Mouse (Mus musculus) skeletal muscle tissue, adult 2 months (tissue): ENCODE measurements around the gene Galnt3.
A peak's percentile ranks its signal among the peaks of the same experiment; 100 is the strongest.

ENCODE experiments used
- DNase-seq: peaks from one replicate; pipeline ENCODE4 v3.0.0-alpha.2; 2012; ENCODE audit warnings: low read depth, low spot score

Gene Galnt3

DNA sequence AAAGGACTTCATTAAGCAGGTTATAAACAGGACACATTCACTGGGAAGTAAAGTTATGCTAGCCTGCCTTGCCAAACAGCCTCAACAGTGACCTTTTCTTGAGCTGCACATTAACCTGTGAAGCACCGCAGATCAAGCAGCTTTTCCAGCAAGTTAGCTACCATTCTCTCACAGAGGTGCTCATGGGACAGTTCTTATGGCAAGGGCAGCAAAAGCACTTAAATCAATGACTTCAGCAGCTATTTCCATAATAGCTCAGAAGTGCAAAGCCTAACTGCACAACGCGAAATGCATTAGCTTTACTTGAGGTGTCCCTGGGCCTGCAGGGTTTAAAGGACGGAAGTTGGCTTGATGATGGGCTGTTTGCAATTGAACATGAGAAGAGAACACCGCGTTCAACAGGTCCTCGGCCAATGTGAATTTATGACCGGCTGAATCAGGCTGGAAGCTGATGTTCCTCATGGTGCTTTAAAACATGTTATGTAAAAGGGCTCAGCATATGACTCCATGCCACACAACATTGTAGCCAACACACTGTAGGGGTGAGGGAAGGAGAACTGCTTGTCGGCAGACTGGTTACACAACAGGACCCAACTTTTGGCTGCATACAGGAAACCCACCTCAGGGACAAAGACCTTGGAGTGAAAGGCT, 16.8 kb downstream of the Galnt3 start:
- peak; percentile 72 for DNase-seq

DNA sequence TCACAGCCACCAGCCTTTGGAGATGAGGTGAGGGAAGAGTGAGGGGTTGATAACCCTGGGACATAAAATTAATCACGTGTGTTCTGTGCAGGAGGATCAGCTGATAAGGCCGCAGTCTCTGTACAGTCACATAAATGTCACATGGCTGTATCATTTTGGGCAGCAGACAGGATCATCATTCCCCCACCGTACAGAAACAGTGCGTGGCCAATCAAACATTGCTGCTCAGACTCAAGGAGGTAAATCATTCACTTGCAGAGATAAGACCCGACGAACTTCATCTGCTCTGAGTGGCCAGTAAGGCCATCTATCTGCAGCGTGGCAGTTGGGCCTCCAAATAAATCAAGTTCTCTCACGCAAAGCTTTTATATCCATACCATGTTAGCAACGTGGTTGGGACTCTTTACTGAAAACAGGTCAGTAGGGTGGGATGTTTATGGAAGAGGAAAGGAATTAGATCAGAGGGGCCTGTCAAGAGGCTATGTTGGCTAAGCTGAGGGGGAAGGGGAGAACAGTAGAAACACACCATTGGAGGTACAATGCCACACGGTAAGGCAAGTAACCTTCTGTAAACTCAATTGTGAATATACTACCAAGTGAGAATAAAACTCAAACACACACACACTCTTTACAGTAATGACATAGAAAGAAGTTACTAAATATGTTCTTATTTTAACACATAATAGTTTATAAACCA, 20.9 kb downstream of the Galnt3 start:
- DNase-seq, result no peak

DNA sequence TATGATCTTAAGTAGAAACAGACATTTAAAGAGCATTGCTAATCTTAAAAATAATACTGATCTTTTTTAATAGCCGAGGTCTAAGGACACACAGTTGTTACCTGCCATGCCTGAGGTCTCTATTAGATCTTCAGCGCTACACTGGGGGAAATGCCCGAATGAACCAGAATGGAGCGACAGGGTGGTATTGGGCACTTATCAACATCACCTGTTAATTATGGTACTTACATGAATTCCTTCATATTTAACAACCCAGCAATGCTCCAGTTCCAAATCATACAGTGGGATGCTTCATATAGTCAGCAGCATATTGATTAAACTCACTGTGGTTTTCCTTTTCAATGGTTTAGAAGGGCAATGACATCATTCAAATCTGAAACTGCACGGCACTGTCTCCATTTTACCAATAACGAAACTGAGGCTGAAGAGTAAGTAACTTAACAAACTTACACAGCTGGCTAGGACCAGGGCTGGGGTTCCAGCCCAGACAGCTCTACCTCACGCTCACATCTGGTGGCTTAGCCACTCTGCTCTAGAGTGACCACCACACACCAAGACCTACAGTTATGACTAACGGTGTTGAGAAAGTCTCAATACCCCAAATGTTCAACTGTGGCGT, 23.0 kb downstream of the Galnt3 start:
- no peak for DNase-seq

- DNase-seq, result no peak
These were observed 24.0 kb downstream of the Galnt3 start for GRCm38 (mm10) chr2:66100671-66101351.

GRCm38 (mm10) chr2:66100239-66100638, 24.6 kb downstream of the Galnt3 start:
- DNase-seq, result no peak

GRCm38 (mm10) chr2:66094622-66095181, 30.1 kb downstream of the Galnt3 start:
- no peak for DNase-seq

DNA sequence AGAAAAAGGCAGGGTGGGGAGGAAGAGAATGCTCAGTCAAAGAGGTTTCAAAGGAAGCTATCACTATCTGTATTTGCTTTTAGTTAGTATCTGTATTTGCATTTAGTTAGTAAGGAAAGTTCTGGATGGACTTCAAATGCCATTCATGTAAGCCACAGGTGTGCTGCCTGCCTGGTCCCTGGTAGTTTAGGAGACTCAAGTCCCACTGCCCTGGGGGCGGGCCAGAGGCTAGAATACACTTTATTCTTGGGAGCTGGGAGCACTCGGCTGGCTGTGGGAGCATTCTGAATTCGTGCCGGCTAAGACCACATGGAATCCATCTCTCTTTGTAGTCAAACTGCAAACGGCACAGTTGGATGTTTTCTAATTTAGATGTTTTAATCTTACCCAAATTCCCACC, 33.5 kb downstream of the Galnt3 start:
- DNase-seq, result no peak

DNA sequence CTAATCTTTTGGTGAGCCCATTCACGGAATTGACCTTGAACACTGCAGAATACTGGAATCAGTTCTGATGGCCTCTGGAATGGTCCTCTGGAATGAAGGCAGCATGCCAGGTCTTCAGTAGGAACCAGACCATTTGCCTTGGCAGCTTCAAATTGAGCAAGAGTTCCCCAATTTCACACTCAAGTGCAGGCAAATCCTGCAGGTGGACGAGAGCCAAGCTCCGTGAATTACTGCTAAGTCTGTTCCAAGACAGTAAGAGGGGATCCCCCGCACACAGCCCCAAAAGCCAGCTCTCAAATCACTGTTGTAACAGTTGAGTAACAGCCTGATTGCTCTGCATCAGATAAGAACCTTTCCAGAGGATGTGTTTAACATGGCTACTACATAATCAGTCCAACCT, 42.9 kb downstream of the Galnt3 start:
- DNase-seq, result peak; percentile 2

DNA sequence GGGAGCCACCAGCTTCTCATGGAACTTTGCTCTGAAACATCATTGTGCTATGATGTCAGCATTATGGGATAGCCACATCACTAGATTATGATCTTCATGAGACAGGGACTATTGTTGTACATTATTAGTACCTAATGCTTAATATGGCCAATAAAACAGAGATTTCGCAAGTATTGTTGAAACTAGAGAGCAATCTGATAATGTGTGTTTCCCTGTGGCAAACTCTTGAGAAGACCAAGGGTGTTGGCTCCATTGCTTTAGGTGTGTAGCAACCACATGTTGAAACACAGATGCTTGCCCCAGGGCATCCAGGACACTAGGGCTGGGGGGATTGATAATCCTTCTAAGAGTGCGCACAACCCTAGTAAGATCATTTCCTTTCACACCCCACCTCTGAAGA, 44.1 kb downstream of the Galnt3 start:
- no peak for DNase-seq

DNA sequence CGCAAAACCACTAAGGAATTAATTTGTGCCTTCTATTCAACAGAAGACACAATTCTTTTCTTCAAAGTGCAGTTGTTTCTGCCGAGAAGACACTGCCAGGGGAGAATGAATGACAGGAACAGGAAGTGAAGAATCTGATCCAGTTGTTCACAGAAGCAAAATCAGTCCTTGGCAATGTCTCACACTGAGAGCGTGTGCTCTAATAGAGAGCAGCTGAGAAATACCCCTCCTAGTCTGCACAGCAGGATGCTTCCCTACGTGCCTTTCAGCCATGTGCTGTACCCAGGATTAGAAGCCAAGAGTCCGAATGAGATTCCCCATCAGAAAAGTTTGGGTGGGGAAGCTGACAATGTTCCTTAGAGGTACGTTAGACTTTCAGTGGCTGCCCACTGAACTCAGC, 55.3 kb downstream of the Galnt3 start:
- DNase-seq, result no peak

DNA sequence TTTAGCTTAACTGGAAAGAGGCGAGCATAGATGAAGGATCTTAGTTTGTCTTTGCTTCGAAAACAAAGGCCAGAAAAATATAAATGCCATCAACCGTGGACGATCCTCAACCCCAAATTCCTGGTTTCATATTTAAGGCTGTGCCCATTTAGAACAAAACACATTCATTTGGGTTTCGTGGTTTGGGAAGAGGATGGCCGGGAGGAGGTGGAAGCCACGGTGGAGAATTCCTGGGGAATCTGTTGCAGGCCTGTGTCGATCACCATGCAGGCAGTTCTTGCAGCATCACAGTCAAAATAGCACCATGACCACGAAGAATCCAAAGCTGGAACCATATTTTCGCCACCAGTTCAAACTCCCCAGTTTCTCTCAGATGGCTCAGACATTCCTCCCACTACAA, 61.5 kb downstream of the Galnt3 start:
- DNase-seq, result no peak

DNA sequence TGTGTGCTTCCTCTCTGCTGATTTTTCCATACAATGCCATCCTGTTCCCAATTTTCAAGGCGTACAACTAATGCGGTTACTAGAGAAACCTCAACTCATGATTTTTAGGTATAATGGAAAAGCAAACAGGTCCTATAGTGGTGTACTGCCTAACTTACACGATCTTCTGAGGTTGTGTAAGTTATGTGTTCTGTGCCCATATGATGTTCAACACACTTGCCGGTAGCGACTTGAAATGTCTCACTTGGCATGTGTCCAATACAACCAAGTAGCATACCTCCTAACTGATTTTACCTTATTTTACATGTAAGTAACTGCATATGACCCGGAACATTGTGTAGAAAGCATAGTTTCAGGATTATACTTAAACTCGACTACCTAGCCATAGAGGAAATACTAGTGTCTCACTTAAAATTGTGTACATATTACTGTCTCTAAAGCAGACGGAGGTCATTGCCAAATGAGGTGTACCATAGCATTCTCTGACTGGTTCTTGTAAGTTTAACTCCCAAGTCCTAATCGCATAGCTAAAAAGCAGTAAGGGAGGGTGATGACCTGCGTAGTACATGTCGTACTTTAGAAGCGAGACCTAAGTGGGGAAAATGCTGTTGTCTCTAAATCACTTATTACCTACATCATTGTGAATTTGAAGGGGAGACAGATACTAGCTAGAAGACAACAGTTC, 80.2 kb downstream of the Galnt3 start:
- no peak for DNase-seq

DNA sequence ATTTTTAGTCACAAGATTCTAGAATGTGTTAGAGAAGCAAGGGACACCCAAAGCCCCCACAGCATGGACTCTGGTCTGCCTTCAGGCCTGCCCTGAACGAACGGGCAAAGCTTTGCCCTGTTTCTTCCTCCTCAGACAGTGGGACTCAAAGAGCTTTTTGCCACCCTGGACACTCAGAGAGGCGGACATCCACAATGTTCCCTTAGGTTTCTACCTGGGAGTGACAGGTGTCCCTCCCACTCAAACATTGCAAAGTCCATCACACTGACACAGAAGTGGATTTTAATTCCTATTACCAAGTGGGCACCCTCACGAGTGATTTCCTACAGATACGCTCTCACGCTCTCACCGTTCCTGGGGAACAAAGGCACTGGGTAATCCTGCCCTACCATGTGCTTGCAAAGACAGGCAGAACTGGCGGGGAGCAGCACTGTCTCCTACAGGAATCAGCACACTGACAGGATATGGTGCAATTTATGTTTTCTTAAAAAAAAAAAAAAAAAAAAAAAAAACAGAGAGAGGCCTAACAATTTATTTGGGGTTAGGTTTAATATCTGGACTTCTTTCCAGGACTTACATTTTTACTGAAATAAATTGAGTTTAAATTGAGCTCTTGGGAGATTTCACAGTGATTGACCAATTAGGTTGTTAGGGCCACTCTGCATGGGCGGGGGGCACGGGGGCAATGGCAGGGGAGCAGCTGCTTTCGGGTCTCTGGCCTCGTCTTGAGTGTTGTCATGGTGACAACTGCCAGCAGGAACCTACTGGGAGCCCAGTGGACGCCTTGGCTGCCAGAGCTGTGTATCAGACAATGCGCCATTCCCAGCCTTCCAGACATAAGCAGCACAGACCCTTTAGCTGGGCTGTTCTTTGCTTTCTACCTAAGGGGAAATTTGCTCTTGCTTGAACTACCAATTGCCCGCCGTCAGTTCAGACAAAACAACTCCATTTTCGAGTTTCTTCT, 81.1 kb downstream of the Galnt3 start:
- DNase-seq, result no peak

DNA sequence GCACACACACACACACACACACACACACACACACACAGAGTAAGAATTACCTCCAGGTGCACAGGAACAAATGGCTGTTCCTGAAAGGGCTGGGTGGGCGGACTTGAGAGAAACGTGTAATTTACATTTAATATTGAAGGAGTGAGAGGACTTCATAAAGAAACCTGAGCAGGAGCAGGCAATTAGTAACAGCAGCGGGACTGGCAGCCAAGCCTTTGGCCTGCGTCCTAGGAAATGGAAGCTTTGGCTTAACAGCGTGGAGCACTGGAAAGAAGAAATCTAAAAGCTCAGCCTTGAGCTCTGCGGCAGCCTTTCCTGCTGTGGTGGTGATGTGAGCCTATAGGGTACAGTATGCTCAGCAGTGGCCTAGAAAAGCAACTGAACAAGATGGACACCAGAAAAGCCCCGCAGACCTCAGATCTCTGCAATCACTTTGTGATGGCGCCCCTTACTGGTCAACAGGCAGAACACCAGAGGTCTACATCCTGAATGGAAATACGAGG, 82.8 kb downstream of the Galnt3 start:
- DNase-seq, result no peak

DNA sequence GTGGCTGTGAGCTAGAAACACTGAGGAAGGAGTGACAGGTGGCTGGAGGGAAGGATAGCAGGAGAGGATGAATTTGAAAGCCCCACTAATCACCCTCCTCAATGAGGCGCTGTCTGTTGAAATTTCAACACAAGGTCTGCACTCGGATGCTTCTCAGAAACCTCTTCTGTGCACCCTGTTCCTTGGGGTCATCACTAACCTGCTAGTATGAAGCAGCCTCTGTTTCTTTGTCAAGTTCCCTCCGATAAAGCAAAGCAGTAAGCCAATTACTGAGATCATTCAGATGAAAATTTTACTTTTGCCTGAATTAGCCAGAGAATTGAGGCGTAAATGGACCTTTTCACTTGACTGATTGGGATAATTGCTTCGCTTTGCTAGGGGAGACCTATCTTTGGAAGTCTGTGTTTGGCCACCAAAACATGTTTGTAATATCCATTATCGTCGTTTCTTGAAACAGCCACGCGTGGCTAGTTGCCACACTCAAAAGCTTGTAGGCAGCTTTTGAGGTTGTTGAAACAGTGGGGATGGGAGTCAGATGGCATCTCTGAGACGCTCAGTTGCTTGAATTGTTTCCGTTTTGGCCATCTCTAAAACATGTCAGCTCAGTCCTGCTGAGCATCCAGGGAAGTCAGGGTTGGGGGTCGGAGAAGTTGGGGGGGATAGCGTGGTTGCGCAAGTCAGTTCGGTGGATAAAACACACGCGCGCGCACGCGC, 83.4 kb downstream of the Galnt3 start:
- no peak for DNase-seq

- no peak for DNase-seq
These were observed 84.2 kb downstream of the Galnt3 start for GRCm38 (mm10) chr2:66040611-66041010.

DNA sequence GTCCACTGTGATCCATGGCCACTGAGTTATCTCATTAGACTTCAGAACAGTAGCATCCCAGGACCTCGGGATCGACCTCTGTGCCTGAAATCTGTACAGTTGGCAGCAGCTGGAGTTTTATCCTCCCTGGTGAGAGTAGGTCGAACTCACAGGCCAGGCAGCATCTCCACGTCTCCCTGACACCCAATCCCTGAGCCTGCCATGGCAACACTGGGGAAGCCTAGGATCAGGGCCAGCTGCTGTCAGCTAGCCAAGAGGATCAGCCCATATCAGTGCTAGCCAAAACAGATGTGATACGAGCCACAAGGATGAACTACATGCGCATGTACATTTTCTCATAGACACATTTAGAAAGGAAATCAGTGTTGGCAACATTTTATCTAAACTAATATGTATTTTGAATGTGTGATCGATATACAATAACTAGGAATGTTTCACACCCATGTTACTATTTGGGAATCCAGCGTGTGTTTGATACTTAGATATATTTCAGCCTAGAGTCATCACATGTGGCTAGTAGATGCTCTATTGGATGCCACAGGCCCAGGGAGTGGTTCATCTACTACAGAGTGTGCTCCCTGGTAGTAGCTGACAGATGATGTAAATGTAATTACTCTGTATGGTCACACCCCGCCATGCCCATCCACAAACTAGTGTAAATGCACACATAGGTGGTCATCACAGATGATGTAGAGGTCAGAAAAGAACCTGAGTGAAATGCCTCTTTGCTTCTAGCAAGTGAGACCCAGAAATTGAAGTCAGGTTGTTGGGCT, 89.7 kb downstream of the Galnt3 start:
- DNase-seq, result peak; percentile 20
